Mouse (Mus musculus) small intestine, adult 2 months (tissue): Measurements from ENCODE around the gene Stoml2. TPM values are rescaled to one million over a fixed set of nuclear protein-coding genes. Genes with fewer than 3 reads are reported as not detected.
A peak's percentile ranks its signal among the peaks of the same experiment; 100 is the strongest.

ENCODE experiments used
- H3K27ac ChIP-seq: fragments of 200-500 bp; 2 replicates; pipeline ENCODE4 v1.5.1; 2012; ENCODE audit warnings: low read depth, low read length, control low read depth, inconsistent platforms; ENCODE audit not compliant: insufficient read depth
- H3K27me3 ChIP-seq: fragments of 200-500 bp; 2 replicates; pipeline ENCODE4 v1.6.1; 2012; ENCODE audit warnings: mild to moderate bottlenecking, moderate library complexity, low read length, inconsistent platforms; ENCODE audit not compliant: control insufficient read depth, insufficient read depth
- H3K36me3 ChIP-seq: fragments of 200-500 bp; 2 replicates; pipeline ENCODE4 v1.6.1; 2012; ENCODE audit warnings: mild to moderate bottlenecking, low read length, control low read depth, inconsistent platforms; ENCODE audit not compliant: control insufficient read depth, insufficient read depth
- H3K4me1 ChIP-seq: fragments of 200-500 bp; 2 replicates; pipeline ENCODE4 v1.6.1; 2012; ENCODE audit warnings: low read length, inconsistent platforms, mixed read lengths; ENCODE audit not compliant: control insufficient read depth, insufficient read depth, insufficient read length
- H3K4me3 ChIP-seq: fragments of 200-500 bp; 2 replicates; pipeline ENCODE4 v1.5.1; 2012; ENCODE audit warnings: low read depth, mild to moderate bottlenecking, control low read depth, inconsistent platforms, low read length, moderate library complexity
- CTCF ChIP-seq: fragments of 200-500 bp; IDR thresholded peaks from 2 replicates; pipeline ENCODE4 v1.5.1; 2012; ENCODE audit warnings: low read depth, mild to moderate bottlenecking, control low read depth, inconsistent platforms, low read length, moderate library complexity, mixed read lengths; ENCODE audit not compliant: insufficient replicate concordance, insufficient read length; ENCODE audit errors: extremely low read depth
- POLR2A ChIP-seq: fragments of 200-500 bp; IDR thresholded peaks from 2 replicates; pipeline ENCODE4 v1.6.1; 2012; ENCODE audit warnings: low read depth, mild to moderate bottlenecking, control low read depth, inconsistent platforms, low read length, moderate library complexity
- WGBS: fragments of 180-500 bp; shearing (Covaris S2); methylation state at CpG from one replicate; pipeline ENCODE4 v1.1.7; 2018; 5-methylcytosine and 5-hydroxymethylcytosine counted together
- polyA plus RNA-seq: library from polyadenylated mRNA; depleted of rRNA; stranded (reverse); fragments of >200 nt; gene quantifications from 2 replicates; pipeline ENCODE4 v1.2.3, GENCODE M21; 2012

Stoml2 gene
- polyA plus RNA-seq, 1 experiment, result 62.8 TPM

DNA sequence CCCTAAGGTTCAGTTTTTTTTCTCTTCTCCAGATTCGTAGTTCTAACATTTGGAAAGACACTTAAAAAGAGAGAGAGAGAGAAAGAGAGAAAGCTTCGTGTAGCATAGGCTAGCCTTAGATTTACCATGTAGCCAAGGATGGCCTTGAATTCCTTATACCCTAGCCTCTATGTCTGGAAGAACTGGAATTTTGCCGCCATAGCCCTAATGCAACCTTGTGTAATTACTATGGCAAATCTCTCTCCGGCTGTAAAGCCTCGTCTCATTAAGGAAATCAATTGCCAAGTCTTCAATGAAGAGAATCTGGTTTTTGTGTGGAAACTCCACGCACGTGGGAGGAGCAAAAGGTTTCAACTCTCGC, 26.9 kb upstream of the Stoml2 start:
- WGBS, result 13% methylated on average over 8 of the region's 8 CpGs
- no peaks in the 10 kb centered on the region; the same call in 1 of the 2 replicates for H3K27me3 ChIP-seq
- no peak for TF ChIP-seq CTCF
- TF ChIP-seq POLR2A, result no peak
- H3K36me3 ChIP-seq, result no peaks in the 10 kb centered on the region
- H3K4me3 ChIP-seq, result peak overlapping the region; percentile 66
- no peaks in the 10 kb centered on the region for H3K4me1 ChIP-seq
- H3K27ac ChIP-seq, result no peak overlapping the region

DNA sequence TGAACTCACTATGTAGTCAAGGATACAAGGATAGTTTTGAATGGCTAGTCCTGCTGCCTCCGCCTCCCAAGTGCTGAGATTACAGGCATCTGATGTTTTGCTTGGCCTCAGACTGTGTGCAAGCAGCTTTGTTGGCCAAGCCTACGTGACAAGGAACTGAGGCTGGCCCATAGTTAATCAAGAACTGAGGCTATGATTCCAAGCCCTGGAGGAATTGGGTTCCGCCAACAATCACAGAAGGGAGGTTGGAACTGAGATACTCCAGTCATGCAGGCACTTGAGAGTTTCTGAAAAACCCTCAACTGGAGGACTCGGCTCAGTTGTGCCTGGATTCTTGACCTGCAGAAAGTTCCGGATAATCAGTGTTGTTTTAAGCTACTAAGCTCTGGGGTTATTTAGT, 26.1 kb upstream of the Stoml2 start:
- Histone ChIP-seq H3K36me3 (no peaks in the 10 kb centered on the region), H3K4me1 (no peaks in the 10 kb centered on the region), H3K27me3 (no peaks in the 10 kb centered on the region; the same call in 1 of the 2 replicates), H3K27ac (no peak overlapping the region), H3K4me3 (no peak overlapping the region)
- TF ChIP-seq CTCF (no peak), POLR2A (no peak)
- WGBS, result 90% methylated on average over 5 of the region's 5 CpGs

DNA sequence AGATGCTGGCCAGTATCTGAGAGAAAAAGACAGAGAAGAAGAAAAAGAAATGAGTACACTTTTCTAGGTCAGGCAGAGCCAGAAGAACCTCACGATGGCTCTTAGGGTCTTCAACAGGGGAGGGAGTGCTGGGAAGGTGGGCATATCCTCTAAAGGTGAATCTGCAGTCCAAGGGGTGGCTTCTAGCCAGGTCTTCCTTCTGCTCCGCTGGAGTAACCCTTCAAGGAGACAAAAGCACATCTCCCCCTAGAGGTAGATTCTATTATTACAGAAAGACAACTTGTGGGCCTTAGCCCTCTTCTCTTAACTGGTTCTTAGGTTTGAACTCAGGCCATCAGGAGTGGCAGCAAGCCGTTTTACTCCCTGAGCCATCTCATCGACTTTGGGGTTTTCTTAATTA, 21.1 kb upstream of the Stoml2 start:
- Histone ChIP-seq H3K4me3 (no peak overlapping the region), H3K27ac (no peak overlapping the region), H3K4me1 (peaks cover 5% of the 10 kb centered on the region; the same call in 1 of the 2 replicates), H3K36me3 (no peaks in the 10 kb centered on the region), H3K27me3 (no peaks in the 10 kb centered on the region)
- 6% methylated on average over 4 of the region's 4 CpGs for WGBS
- TF ChIP-seq CTCF, result peak; percentile 57; the same call in 1 of the 2 replicates
- no peak for TF ChIP-seq POLR2A

DNA sequence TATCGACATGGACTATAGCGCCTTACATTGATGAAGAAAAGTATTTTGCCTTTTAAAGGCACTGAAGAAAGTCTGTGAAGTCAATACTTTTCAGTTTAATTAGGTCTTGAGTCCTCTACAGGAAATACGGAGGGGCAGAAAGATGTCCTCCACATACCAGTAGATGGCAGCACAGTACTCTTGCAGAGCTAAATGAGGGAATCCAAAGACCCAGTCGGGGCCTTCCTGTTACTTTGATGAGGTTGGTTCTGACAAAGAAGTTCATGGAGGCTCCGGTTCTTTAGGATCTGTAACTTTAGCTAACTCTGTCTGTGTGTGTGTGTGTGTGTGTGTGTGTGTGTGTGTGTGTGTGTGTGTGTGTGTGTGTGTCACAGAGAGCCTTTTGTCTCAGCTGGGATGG, 15.7 kb upstream of the Stoml2 start:
- no peaks in the 10 kb centered on the region for H3K36me3 ChIP-seq
- peaks cover 19% of the 10 kb centered on the region; the same call in 1 of the 2 replicates for H3K4me1 ChIP-seq
- H3K27me3 ChIP-seq, result no peaks in the 10 kb centered on the region
- no peak overlapping the region for H3K4me3 ChIP-seq
- WGBS, result 3% methylated on average over 5 of the region's 5 CpGs
- TF ChIP-seq POLR2A (no peak), CTCF (no peak)
- no peak overlapping the region for H3K27ac ChIP-seq

DNA sequence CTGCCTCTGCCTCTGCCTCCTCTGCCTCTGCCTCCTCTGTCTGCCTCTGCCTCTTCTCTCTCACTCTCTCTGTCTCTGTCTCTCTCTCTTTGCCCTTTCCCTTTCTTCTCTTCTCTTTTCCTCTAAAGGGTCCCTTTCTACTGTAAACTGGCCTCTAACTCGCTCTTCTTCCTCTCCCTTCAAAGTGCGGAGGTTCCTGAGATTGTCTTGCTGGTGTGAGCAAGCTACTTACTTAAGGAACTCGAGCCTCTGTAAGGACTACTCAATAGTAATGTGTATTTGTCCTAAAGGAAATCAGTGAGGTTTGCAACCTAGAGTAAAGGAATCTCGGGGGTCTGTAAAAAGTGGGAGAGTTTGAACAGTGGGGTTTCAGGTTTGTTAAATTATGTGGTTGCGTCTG, 15.1 kb upstream of the Stoml2 start:
- Histone ChIP-seq H3K27ac (0 out of 2 replicates have a peak overlapping the region, but pooled peaks have one; percentile 83), H3K27me3 (no peaks in the 10 kb centered on the region), H3K36me3 (no peaks in the 10 kb centered on the region), H3K4me1 (peaks cover 19% of the 10 kb centered on the region; the same call in 1 of the 2 replicates), H3K4me3 (peak overlapping the region; percentile 99)
- WGBS, result 41% methylated on average over 5 of the region's 5 CpGs
- no peak for TF ChIP-seq CTCF
- no peak for TF ChIP-seq POLR2A

DNA sequence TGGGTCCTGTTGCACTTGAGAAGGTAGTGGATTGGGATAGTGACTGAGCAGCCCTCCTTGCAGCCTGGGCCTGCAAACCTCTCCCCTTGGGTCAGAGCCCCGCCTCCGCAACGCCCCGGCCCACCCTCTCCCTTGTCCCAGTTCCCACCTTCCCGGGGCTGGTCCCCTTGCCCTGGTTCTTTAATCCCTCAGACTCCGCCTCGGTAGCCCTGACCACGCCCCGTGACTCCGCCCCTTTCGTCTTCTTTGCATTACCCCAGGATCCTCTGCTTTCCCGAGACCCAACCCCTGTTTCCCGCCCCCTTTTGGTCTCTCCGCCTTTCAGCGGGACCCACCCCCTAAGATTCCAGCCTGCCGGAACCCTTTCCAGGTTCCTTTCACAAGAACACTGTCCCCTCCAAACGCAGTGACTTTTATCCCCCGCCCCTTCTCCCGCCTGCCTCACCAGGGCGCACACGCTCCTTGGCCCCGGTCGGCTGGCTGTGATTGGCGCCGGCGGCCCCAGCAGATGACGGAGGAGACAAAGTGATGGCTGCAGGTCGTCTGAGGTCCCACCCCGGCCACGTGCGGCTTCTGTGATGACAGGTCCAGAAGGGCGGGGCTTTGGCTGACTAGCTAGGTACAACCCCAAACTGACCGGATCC, 14.3 kb upstream of the Stoml2 start, which contains the start of gene Fam214b:
TSS of gene Fam214b (minus strand) at position 562 of the 644 bp plus-strand sequence.
- TF ChIP-seq POLR2A (no peak), CTCF (no peak)
- Histone ChIP-seq H3K4me3 (peak within 1 kb of the TSS; percentile 99), H3K36me3 (no peaks in the 10 kb centered on the region), H3K27me3 (no peaks in the 10 kb centered on the region), H3K27ac (peak within 1 kb of the TSS; percentile 83), H3K4me1 (peaks cover 19% of the 10 kb centered on the region; the same call in 1 of the 2 replicates)
- under 1% methylated on average over 33 of the region's 33 CpGs for WGBS

DNA sequence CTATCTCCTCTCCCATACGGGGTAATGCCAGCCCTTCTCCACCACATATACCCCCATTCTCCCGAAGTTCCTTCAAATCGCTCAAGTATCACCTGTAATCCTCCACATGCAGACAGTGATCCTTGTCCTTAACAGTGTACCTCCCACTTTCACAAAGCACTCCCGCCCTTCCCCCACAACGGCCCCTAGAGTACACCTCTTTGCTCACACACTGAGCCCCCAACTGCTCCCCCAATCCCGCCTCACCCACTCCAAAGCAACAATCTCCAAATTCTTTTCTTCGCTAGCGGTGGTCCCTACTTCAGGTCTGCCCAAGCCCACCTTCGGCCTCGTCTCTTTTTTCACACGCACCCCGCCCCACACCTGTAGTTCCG, 13.8 kb upstream of the Stoml2 start:
- no peaks in the 10 kb centered on the region for H3K27me3 ChIP-seq
- peak overlapping the region; percentile 58 for H3K27ac ChIP-seq
- 3% methylated on average over 13 of the region's 13 CpGs for WGBS
- no peaks in the 10 kb centered on the region for H3K36me3 ChIP-seq
- TF ChIP-seq POLR2A (no peak), CTCF (no peak)
- H3K4me1 ChIP-seq, result peaks cover 19% of the 10 kb centered on the region; the same call in 1 of the 2 replicates
- H3K4me3 ChIP-seq, result peak overlapping the region; percentile 99
